Mouse (Mus musculus) bone marrow macrophage, adult 2 months (primary cell): ENCODE measurements around the gene Mpc1.

Experiments used
- CTCF ChIP-seq: IDR thresholded peaks from 2 replicates; pipeline ENCODE4 v1.5.1; 2012; ENCODE audit warnings: low read depth, mild to moderate bottlenecking, low read length, moderate library complexity
- POLR2A ChIP-seq: IDR thresholded peaks from 2 replicates; pipeline ENCODE4 v1.6.1; 2012; ENCODE audit warnings: mild to moderate bottlenecking, low read depth, low read length, borderline replicate concordance

GRCm38 (mm10) chr17:8295825-8296224, 13.1 kb downstream of the Mpc1 start:
- no peak for TF ChIP-seq POLR2A
- TF ChIP-seq CTCF, result no peak
